Mouse (Mus musculus): Measurements from ENCODE around the gene Actl7b.

GRCm38 (mm10) chr4:56719456-56719855 lies 21.8 kb downstream of the Actl7b start:
- TF ChIP-seq CTCF (IDR thresholded peaks at IDR 0.05; ENCODE audit: low read depth, low read length) (no peak), POLR2AphosphoS5 (IDR thresholded peaks at IDR 0.05; ENCODE audit: insufficient replicate concordance, low read depth, low read length) (no peak), GATA2 (IDR thresholded peaks at IDR 0.05; ENCODE audit: borderline replicate concordance, low read depth, low read length) (no peak)

All from G1E (cell line).